9 mouse cellular contexts compared by ENCODE assay signal in the genomic region with DNA sequence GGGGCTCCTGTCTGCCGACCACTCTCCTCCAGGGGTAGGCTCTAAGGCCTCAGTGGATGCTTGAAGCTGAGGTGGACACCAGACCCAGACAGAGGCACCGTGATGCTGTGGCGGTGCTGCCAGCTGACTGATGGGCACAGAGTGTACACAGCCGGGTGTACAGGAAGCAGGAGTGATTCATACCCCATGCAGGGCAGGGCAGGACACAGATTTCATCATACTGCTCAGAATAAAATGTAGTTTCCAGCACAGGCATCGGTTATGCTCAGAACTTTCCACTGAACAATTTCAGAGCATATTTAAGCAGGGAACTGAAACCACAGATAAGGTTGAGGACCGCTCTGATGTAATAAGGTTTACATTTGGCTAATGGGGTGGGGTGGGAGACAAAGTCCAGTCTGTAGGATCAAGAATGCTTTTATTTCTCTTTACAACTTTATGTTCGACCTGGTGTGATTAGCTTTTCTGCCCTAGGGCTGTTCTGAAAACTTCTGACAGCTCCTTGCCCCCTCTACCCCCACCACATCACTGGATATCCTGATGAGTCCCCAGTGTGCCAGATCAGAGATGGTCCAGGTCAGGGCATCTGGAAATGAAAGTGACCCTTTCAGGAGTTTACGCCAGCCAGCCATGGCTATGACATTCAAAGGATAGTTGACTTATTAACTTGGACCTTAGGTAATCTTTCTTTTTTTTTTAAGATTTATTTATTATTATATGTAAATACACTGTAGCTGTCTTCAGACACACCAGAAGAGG. TPM values are rescaled to one million over a fixed set of nuclear protein-coding genes. Genes with fewer than 3 reads are reported as not detected.
DNase-seq lines count a peak whose midpoint lies in the region; ATAC-seq and TF ChIP-seq lines count a peak whose summit lies in the region.
"Had no signal": no experiment of that assay in that cellular context is flagged by ENCODE, and none has a peak within 500 bp of the region (broad histone marks: within the 10 kb centered on the region; RNA-seq: fewer than 3 reads in every experiment).

No protein-coding gene starts in this region.

- ATAC-seq in hindbrain, embryonic 12.5 days (ENCODE audit: low FRiP score) = 0 out of 2 replicates have a peak, but pooled peaks have one; percentile 32
- ATAC-seq in hindbrain, postnatal 0 days = no peak
- peak; percentile 66 for ATAC-seq in lung, embryonic 15.5 days (ENCODE audit: borderline replicate concordance, extremely low read depth, low FRiP score, low TSS enrichment)

- no peaks in the 10 kb centered on the region for H3K36me3 ChIP-seq in hindbrain, embryonic 12.5 days
- no peaks in the 10 kb centered on the region for H3K36me3 ChIP-seq in hindbrain, postnatal 0 days (ENCODE audit: insufficient read depth, low read length)
- no peaks in the 10 kb centered on the region for H3K36me3 ChIP-seq in lung, embryonic 15.5 days
- H3K36me3 ChIP-seq: limb, embryonic 13.5 days had no signal

- no peaks in the 10 kb centered on the region for H3K9me3 ChIP-seq in hindbrain, embryonic 12.5 days (replicated peaks)
- no peaks in the 10 kb centered on the region for H3K9me3 ChIP-seq in hindbrain, postnatal 0 days (ENCODE audit: low read length)
- no peaks in the 10 kb centered on the region for H3K9me3 ChIP-seq in lung, embryonic 15.5 days
- H3K9me3 ChIP-seq: limb, embryonic 13.5 days had no signal

- no peak overlapping the region for H3K27ac ChIP-seq in hindbrain, embryonic 12.5 days
- no peak overlapping the region for H3K27ac ChIP-seq in hindbrain, postnatal 0 days
- H3K27ac ChIP-seq in lung, embryonic 15.5 days = peak overlapping the region; percentile 64
- H3K27ac ChIP-seq: limb, embryonic 13.5 days had no signal

- no peak overlapping the region for H3K4me3 ChIP-seq in hindbrain, embryonic 12.5 days
- no peak overlapping the region for H3K4me3 ChIP-seq in hindbrain, postnatal 0 days (ENCODE audit: low read length)
- H3K4me3 ChIP-seq in lung, embryonic 15.5 days = no peak overlapping the region
- H3K4me3 ChIP-seq: limb, embryonic 13.5 days had no signal

- H3K9ac ChIP-seq in hindbrain, embryonic 12.5 days = no peak overlapping the region
- H3K9ac ChIP-seq in hindbrain, postnatal 0 days (replicated peaks; ENCODE audit: low read length) = no peak overlapping the region
- no peak overlapping the region for H3K9ac ChIP-seq in lung, embryonic 15.5 days
- H3K9ac ChIP-seq: limb, embryonic 13.5 days had no signal

- H3K4me2 ChIP-seq in hindbrain, embryonic 12.5 days (replicated peaks) = no peak overlapping the region
- H3K4me2 ChIP-seq in hindbrain, postnatal 0 days (ENCODE audit: low read depth, low read length) = no peak overlapping the region
- no peak overlapping the region for H3K4me2 ChIP-seq in lung, embryonic 15.5 days
- H3K4me2 ChIP-seq: limb, embryonic 13.5 days had no signal

- no peak for DNase-seq in hindbrain, postnatal 0 days (ENCODE audit: low spot score)
- DNase-seq in adrenal gland, adult 18-20 months (ENCODE audit: low spot score in 2 of 2) = peak; percentile 33 to 49
- DNase-seq in induced T-regulatory cell, adult 2 months (ENCODE audit: low read depth) = peak; percentile 39
- DNase-seq in left cerebral cortex, adult 11 months (ENCODE audit: low spot score) = no peak
- DNase-seq in right cerebral cortex, adult 2 months (ENCODE audit: low spot score in 2 of 2) = no peak
- DNase-seq in layer of hippocampus, postnatal 10 days (ENCODE audit: low spot score in 2 of 2) = no peak

- peaks cover 12% of the 10 kb centered on the region for H3K4me1 ChIP-seq in hindbrain, embryonic 12.5 days
- H3K4me1 ChIP-seq in hindbrain, postnatal 0 days (ENCODE audit: insufficient read depth, low read length) = no peaks in the 10 kb centered on the region
- H3K4me1 ChIP-seq in lung, embryonic 15.5 days = peaks cover 17% of the 10 kb centered on the region

- no peak for TF ChIP-seq CTCF in hindbrain, postnatal 0 days (IDR thresholded peaks at IDR 0.05; ENCODE audit: low read depth)

- WGBS in hindbrain, embryonic 12.5 days = 71% methylated on average over 8 of the region's 8 CpGs
- 63% methylated on average over 8 of the region's 8 CpGs for WGBS in hindbrain, postnatal 0 days
- WGBS in lung, embryonic 15.5 days = 45% methylated on average over 8 of the region's 8 CpGs

- peaks cover 12% of the 10 kb centered on the region for H3K27me3 ChIP-seq in hindbrain, embryonic 12.5 days
- no peaks in the 10 kb centered on the region for H3K27me3 ChIP-seq in hindbrain, postnatal 0 days (ENCODE audit: insufficient read depth, low read length)
- no peaks in the 10 kb centered on the region for H3K27me3 ChIP-seq in lung, embryonic 15.5 days
- H3K27me3 ChIP-seq: limb, embryonic 13.5 days had no signal

RNA-seq across cellular contexts. Expression of a gene that starts 29.4 kb away (rescaled TPM):
- not detected in 2 replicates for polyA plus RNA-seq in hindbrain, embryonic 12.5 days (2016; fragmentation: Nextera tagmentation; extraction: Ambion mirVana)
- total RNA-seq in hindbrain, postnatal 0 days (2014; rRNA removed) = 0.10 TPM in 1 of 2 replicates, not detected in the other
- 0.09 and 0.11 TPM in 2 replicates for polyA plus RNA-seq in hindbrain, postnatal 0 days (2015; fragmentation: Nextera tagmentation; extraction: Ambion mirVana)
- not detected for total RNA-seq in adrenal gland, adult 18-20 months (2021)
- polyA plus RNA-seq in lung, embryonic 15.5 days (2015; fragmentation: Nextera tagmentation; extraction: Ambion mirVana) = 0.31 and 0.36 TPM in 2 replicates
- total RNA-seq in layer of hippocampus, postnatal 10 days (2021) = not detected
- polyA plus RNA-seq: limb, embryonic 13.5 days had no signal

Comparison
In these comparisons a context has a peak if more than half of its experiments do, and no peak if none do; other contexts are left out.
1. DNase-seq: peak in adrenal gland, adult 18-20 months (2 of 2) and induced T-regulatory cell, adult 2 months (single experiment); none in hindbrain, postnatal 0 days (single experiment), left cerebral cortex, adult 11 months (single experiment), right cerebral cortex, adult 2 months (0 of 2) and layer of hippocampus, postnatal 10 days (0 of 2).